Mouse (Mus musculus) c-Kit-negative CD71-positive TER-119-positive erythroid progenitor cells, embryonic 14.5 days (primary cell): ENCODE results near the gene Parvg.

Experiments
- DNase-seq: peaks from one replicate; pipeline ENCODE4 v3.0.0-alpha.2; 2013; ENCODE audit warnings: low read depth, low spot score

Parvg gene

GRCm38 (mm10) chr15:84351342-84351741 is 27.5 kb downstream of the Parvg start:
- DNase-seq, result no peak

- DNase-seq, result no peak
Observed at GRCm38 (mm10) chr15:84351915-84352844, 28.4 kb downstream of the Parvg start.

- no peak for DNase-seq
Observed at GRCm38 (mm10) chr15:84355081-84355480, 31.3 kb downstream of the Parvg start.

GRCm38 (mm10) chr15:84364746-84365145 is 40.9 kb downstream of the Parvg start:
- no peak for DNase-seq

- no peak for DNase-seq
Observed at GRCm38 (mm10) chr15:84365675-84366381, 42.0 kb downstream of the Parvg start.

GRCm38 (mm10) chr15:84366574-84366989 is 42.8 kb downstream of the Parvg start:
- DNase-seq, result no peak

GRCm38 (mm10) chr15:84367402-84367801 is 43.6 kb downstream of the Parvg start:
- DNase-seq, result no peak

- DNase-seq, result no peak
Observed at GRCm38 (mm10) chr15:84372801-84373200, 49.0 kb downstream of the Parvg start.

- DNase-seq, result no peak
Observed at GRCm38 (mm10) chr15:84378734-84379133, 54.9 kb downstream of the Parvg start.

GRCm38 (mm10) chr15:84380181-84380580 is 56.4 kb downstream of the Parvg start:
- DNase-seq, result no peak

- no peak for DNase-seq
Observed at GRCm38 (mm10) chr15:84384066-84384465, 60.2 kb downstream of the Parvg start.

- no peak for DNase-seq
Observed at GRCm38 (mm10) chr15:84385995-84386565, 62.3 kb downstream of the Parvg start.

- DNase-seq, result no peak
Observed at GRCm38 (mm10) chr15:84388698-84389131, 64.9 kb downstream of the Parvg start.

- no peak for DNase-seq
Observed at GRCm38 (mm10) chr15:84392131-84392530, 68.3 kb downstream of the Parvg start.
